Mouse (Mus musculus): ENCODE data around the gene Setd2.

DNA sequence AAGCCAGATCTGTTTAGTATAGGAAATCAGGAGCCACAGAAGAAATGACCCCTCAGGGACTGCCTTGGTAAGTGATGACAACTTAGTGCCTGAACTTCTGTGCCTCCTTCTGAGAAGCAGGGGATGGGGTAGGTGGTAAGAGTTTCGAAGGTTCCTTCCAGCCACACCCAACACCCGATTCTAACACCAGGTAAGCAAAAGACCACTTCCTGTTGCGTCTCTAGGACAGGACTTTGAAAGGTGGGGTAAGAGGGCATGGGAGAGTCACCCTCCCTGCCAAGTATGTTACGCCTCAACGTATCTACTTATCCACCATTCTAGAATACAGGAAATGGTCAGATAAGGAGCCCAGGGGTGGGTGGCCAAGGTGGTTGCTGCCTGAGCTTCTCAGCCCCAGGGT is 108.6 kb downstream of the Setd2 start:
- no peak for TF ChIP-seq POLR2A (IDR thresholded peaks at IDR 0.05; ENCODE audit: low read depth, low read length)
- no peak for TF ChIP-seq CTCF (IDR thresholded peaks at IDR 0.05; ENCODE audit: extremely low read depth, insufficient read depth, insufficient read length, insufficient replicate concordance)
